Mouse (Mus musculus): Measurements from ENCODE around the gene Tspan18.

DNA sequence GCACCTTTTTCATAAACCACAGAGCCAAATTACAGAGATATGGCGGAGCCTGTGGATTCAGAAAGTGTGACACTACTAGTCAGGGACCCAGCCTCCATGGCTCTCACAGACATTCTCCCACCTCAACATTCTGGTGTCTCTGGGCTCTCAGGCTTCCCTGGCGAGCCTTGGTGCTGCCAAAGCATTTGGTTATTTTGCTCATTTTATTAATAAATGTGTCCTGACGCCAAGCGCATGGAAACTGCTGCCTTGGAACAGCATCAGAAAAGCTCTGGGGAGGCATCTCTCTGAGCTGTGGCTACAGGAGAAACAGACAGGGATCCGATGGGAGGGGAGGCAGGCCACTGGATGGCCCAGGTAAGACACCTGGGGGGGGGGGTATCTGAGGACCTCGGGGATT lies 162.4 kb downstream of the Tspan18 start:
- TF ChIP-seq CTCF (conservative IDR thresholded peaks at IDR 0.05; ENCODE audit: low read length) (no peak), POU5F1 (IDR thresholded peaks at IDR 0.05; ENCODE audit: borderline replicate concordance, low read length) (no peak)
